Mouse (Mus musculus) lung, adult 2 months (tissue): ENCODE data around the gene Rhbdf2.

Source experiments
- CTCF ChIP-seq: fragments of 200-500 bp; IDR thresholded peaks from 2 replicates; pipeline ENCODE4 v1.5.1; 2011; ENCODE audit warnings: mild to moderate bottlenecking, low read length, control low read depth; ENCODE audit not compliant: insufficient read depth
- POLR2A ChIP-seq: fragments of 200-500 bp; IDR thresholded peaks from 2 replicates; pipeline ENCODE4 v1.6.1; 2011; ENCODE audit warnings: low read depth, mild to moderate bottlenecking, control low read depth, low read length, borderline replicate concordance; ENCODE audit errors: extremely low read depth

- TF ChIP-seq CTCF (no peak), POLR2A (no peak)
Observed at GRCm38 (mm10) chr11:116649711-116650337, 23.0 kb upstream of the Rhbdf2 start.
